Mouse (Mus musculus): ENCODE results near the gene Arhgap15. TPM values are rescaled to one million over a fixed set of nuclear protein-coding genes. Genes with fewer than 3 reads are reported as not detected.

The Arhgap15 gene
- polyA plus RNA-seq, 1 experiment = 0.71 TPM

GRCm38 (mm10) chr2:44341091-44341571 lies 592.5 kb downstream of the Arhgap15 start:
- no peak for TF ChIP-seq CTCF (IDR thresholded peaks at IDR 0.05; ENCODE audit: borderline replicate concordance, extremely low read depth, insufficient read depth, insufficient read length)
- TF ChIP-seq POLR2A (IDR thresholded peaks at IDR 0.05; ENCODE audit: borderline replicate concordance, extremely low read depth, insufficient read depth, insufficient read length, poor library complexity, severe bottlenecking) = no peak
- DNase-seq (ENCODE audit: low read depth) = peak; percentile 81

GRCm38 (mm10) chr2:44344861-44345260 lies 596.2 kb downstream of the Arhgap15 start:
- no peak for DNase-seq (ENCODE audit: low read depth)

GRCm38 (mm10) chr2:44345325-44345945 lies 596.8 kb downstream of the Arhgap15 start:
- TF ChIP-seq POLR2A (IDR thresholded peaks at IDR 0.05; ENCODE audit: borderline replicate concordance, extremely low read depth, insufficient read depth, insufficient read length, poor library complexity, severe bottlenecking) (no peak), CTCF (IDR thresholded peaks at IDR 0.05; ENCODE audit: borderline replicate concordance, extremely low read depth, insufficient read depth, insufficient read length) (no peak)
- no peak for DNase-seq (ENCODE audit: low read depth)

More at GRCm38 (mm10) chr2:44344861-44345260, 596.2 kb downstream of the Arhgap15 start:
- TF ChIP-seq POLR2A (IDR thresholded peaks at IDR 0.05; ENCODE audit: borderline replicate concordance, extremely low read depth, insufficient read depth, insufficient read length, poor library complexity, severe bottlenecking) (no peak), CTCF (IDR thresholded peaks at IDR 0.05; ENCODE audit: borderline replicate concordance, extremely low read depth, insufficient read depth, insufficient read length) (no peak)

GRCm38 (mm10) chr2:44346184-44346583 lies 597.6 kb downstream of the Arhgap15 start:
- TF ChIP-seq CTCF (IDR thresholded peaks at IDR 0.05; ENCODE audit: borderline replicate concordance, extremely low read depth, insufficient read depth, insufficient read length) (no peak), POLR2A (IDR thresholded peaks at IDR 0.05; ENCODE audit: borderline replicate concordance, extremely low read depth, insufficient read depth, insufficient read length, poor library complexity, severe bottlenecking) (no peak)
- DNase-seq (ENCODE audit: low read depth) = no peak

GRCm38 (mm10) chr2:44347781-44348180 lies 599.2 kb downstream of the Arhgap15 start:
- no peak for DNase-seq (ENCODE audit: low read depth)
- TF ChIP-seq CTCF (IDR thresholded peaks at IDR 0.05; ENCODE audit: borderline replicate concordance, extremely low read depth, insufficient read depth, insufficient read length) (no peak), POLR2A (IDR thresholded peaks at IDR 0.05; ENCODE audit: borderline replicate concordance, extremely low read depth, insufficient read depth, insufficient read length, poor library complexity, severe bottlenecking) (no peak)

- TF ChIP-seq CTCF (IDR thresholded peaks at IDR 0.05; ENCODE audit: borderline replicate concordance, extremely low read depth, insufficient read depth, insufficient read length) (no peak), POLR2A (IDR thresholded peaks at IDR 0.05; ENCODE audit: borderline replicate concordance, extremely low read depth, insufficient read depth, insufficient read length, poor library complexity, severe bottlenecking) (no peak)
- no peak for DNase-seq (ENCODE audit: low read depth)
Observed at GRCm38 (mm10) chr2:44349101-44349500, 600.5 kb downstream of the Arhgap15 start.

GRCm38 (mm10) chr2:44352885-44353284 lies 604.3 kb downstream of the Arhgap15 start:
- no peak for DNase-seq (ENCODE audit: low read depth)
- TF ChIP-seq POLR2A (IDR thresholded peaks at IDR 0.05; ENCODE audit: borderline replicate concordance, extremely low read depth, insufficient read depth, insufficient read length, poor library complexity, severe bottlenecking) = no peak
- TF ChIP-seq CTCF (IDR thresholded peaks at IDR 0.05; ENCODE audit: borderline replicate concordance, extremely low read depth, insufficient read depth, insufficient read length) = no peak

- peak; percentile 53 for DNase-seq (ENCODE audit: low read depth)
- no peak for TF ChIP-seq CTCF (IDR thresholded peaks at IDR 0.05; ENCODE audit: borderline replicate concordance, extremely low read depth, insufficient read depth, insufficient read length)
- no peak for TF ChIP-seq POLR2A (IDR thresholded peaks at IDR 0.05; ENCODE audit: borderline replicate concordance, extremely low read depth, insufficient read depth, insufficient read length, poor library complexity, severe bottlenecking)
Observed at GRCm38 (mm10) chr2:44353594-44353993, 605.0 kb downstream of the Arhgap15 start.

GRCm38 (mm10) chr2:44354786-44355185 lies 606.2 kb downstream of the Arhgap15 start:
- no peak for TF ChIP-seq POLR2A (IDR thresholded peaks at IDR 0.05; ENCODE audit: borderline replicate concordance, extremely low read depth, insufficient read depth, insufficient read length, poor library complexity, severe bottlenecking)
- no peak for TF ChIP-seq CTCF (IDR thresholded peaks at IDR 0.05; ENCODE audit: borderline replicate concordance, extremely low read depth, insufficient read depth, insufficient read length)
- no peak for DNase-seq (ENCODE audit: low read depth)

GRCm38 (mm10) chr2:44355316-44355715 lies 606.7 kb downstream of the Arhgap15 start:
- DNase-seq (ENCODE audit: low read depth) = no peak

GRCm38 (mm10) chr2:44356248-44356886 lies 607.7 kb downstream of the Arhgap15 start:
- DNase-seq (ENCODE audit: low read depth) = no peak
- TF ChIP-seq CTCF (IDR thresholded peaks at IDR 0.05; ENCODE audit: borderline replicate concordance, extremely low read depth, insufficient read depth, insufficient read length) = no peak
- no peak for TF ChIP-seq POLR2A (IDR thresholded peaks at IDR 0.05; ENCODE audit: borderline replicate concordance, extremely low read depth, insufficient read depth, insufficient read length, poor library complexity, severe bottlenecking)

More at GRCm38 (mm10) chr2:44355316-44355715, 606.7 kb downstream of the Arhgap15 start:
- TF ChIP-seq CTCF (IDR thresholded peaks at IDR 0.05; ENCODE audit: borderline replicate concordance, extremely low read depth, insufficient read depth, insufficient read length) (no peak), POLR2A (IDR thresholded peaks at IDR 0.05; ENCODE audit: borderline replicate concordance, extremely low read depth, insufficient read depth, insufficient read length, poor library complexity, severe bottlenecking) (no peak)

GRCm38 (mm10) chr2:44356887-44357251 lies 608.2 kb downstream of the Arhgap15 start:
- TF ChIP-seq POLR2A (IDR thresholded peaks at IDR 0.05; ENCODE audit: borderline replicate concordance, extremely low read depth, insufficient read depth, insufficient read length, poor library complexity, severe bottlenecking) = no peak
- TF ChIP-seq CTCF (IDR thresholded peaks at IDR 0.05; ENCODE audit: borderline replicate concordance, extremely low read depth, insufficient read depth, insufficient read length) = no peak
- DNase-seq (ENCODE audit: low read depth) = no peak
